Mouse (Mus musculus) midbrain, postnatal 0 days (tissue): ENCODE measurements at regions not wholly inside any gene's neighbourhood (a gene's known extent, or its start where the extent isn't known, plus 50 kb on each side); places are given as distances from the start of the nearest gene placed in this dataset.
A peak's percentile ranks its signal among the peaks of the same experiment; 100 is the strongest.

Experiments
- ATAC-seq: fragments of 200-750 bp; cut with Nextera tagmentation; 2 replicates; pipeline ENCODE4 v1.8.0; 2017; ENCODE audit warnings: moderate number of reproducible peaks, mild to moderate bottlenecking, moderate TSS enrichment, moderate library complexity; ENCODE audit not compliant: low FRiP score
- DNase-seq: peaks from one replicate; pipeline ENCODE4 v3.0.0-alpha.2; 2015; ENCODE audit warnings: low spot score
- H3K27ac ChIP-seq: fragments of 300-500 bp; sonication (generic); 2 replicates; pipeline ENCODE4 v1.5.1; 2014; ENCODE audit warnings: low read depth, mild to moderate bottlenecking, low read length, mixed read lengths
- H3K27me3 ChIP-seq: fragments of 300-500 bp; sonication (generic); 2 replicates; pipeline ENCODE4 v1.6.1; 2014; ENCODE audit warnings: low read length, control low read depth, mixed read lengths; ENCODE audit not compliant: insufficient read depth
- H3K36me3 ChIP-seq: fragments of 300-500 bp; sonication (generic); 2 replicates; pipeline ENCODE4 v1.6.1; 2014; ENCODE audit warnings: low read length, control low read depth, mixed read lengths; ENCODE audit not compliant: insufficient read depth
- H3K4me1 ChIP-seq: fragments of 300-500 bp; sonication (generic); 2 replicates; pipeline ENCODE4 v1.6.1; 2014; ENCODE audit warnings: mild to moderate bottlenecking, control low read depth, antibody characterized with exemption, low read length, mixed read lengths; ENCODE audit not compliant: insufficient read depth
- H3K4me2 ChIP-seq: fragments of 300-500 bp; sonication (generic); 2 replicates; pipeline ENCODE4 v1.6.1; 2014; ENCODE audit warnings: low read depth, mild to moderate bottlenecking, low read length, mixed read lengths; ENCODE audit not compliant: poor library complexity, severe bottlenecking
- H3K4me3 ChIP-seq: fragments of 300-500 bp; sonication (generic); 2 replicates; pipeline ENCODE4 v1.5.1; 2014; ENCODE audit warnings: low read depth, mild to moderate bottlenecking, low read length, moderate library complexity
- H3K9ac ChIP-seq: fragments of 300-500 bp; sonication (generic); replicated peaks from 2 replicates; pipeline ENCODE4 v1.6.1; 2014; ENCODE audit warnings: mild to moderate bottlenecking, low read length, moderate library complexity, mixed read lengths; ENCODE audit not compliant: poor library complexity, severe bottlenecking
- H3K9me3 ChIP-seq: fragments of 300-500 bp; sonication (generic); 2 replicates; pipeline ENCODE4 v1.6.1; 2016; ENCODE audit warnings: low read length, control low read depth
- CTCF ChIP-seq: IDR thresholded peaks from 2 replicates; pipeline ENCODE4 v1.5.1; 2016; ENCODE audit warnings: antibody characterized with exemption, mild to moderate bottlenecking
- WGBS: fragments of 180-500 bp; shearing (Covaris S2); extraction: QIAGEN DNeasy Blood & Tissue Kit; methylation state at CpG from one replicate; pipeline ENCODE4 v1.1.7; 2014; 5-methylcytosine and 5-hydroxymethylcytosine counted together

DNA sequence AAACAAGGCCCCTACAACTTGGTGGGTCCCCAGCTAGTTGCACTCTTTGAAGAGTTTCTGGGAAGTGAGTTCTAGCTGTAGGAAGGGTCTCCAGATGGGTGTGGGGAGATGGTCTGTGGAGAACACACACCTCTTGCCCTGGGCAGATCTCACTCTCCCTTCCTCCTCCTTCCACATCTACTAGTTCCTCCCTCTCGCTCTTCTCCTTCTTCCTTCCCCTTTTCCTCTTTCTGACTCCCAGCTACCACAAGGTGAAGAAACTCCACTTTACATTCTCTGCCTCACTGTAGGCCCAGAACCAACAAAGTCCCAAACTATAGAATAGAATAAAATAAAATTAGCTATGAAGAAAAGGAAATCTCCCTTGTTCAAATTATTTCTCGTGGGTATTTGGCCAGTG lies 311.0 kb upstream of the Ercc4 start:
- DNase-seq (no peak), ATAC-seq (no peak)
- Histone ChIP-seq H3K9me3 (no peaks in the 10 kb centered on the region), H3K4me2 (no peak overlapping the region), H3K27me3 (no peaks in the 10 kb centered on the region), H3K4me1 (no peaks in the 10 kb centered on the region), H3K4me3 (no peak overlapping the region), H3K27ac (no peak overlapping the region), H3K9ac (no peak overlapping the region), H3K36me3 (no peaks in the 10 kb centered on the region)
- TF ChIP-seq CTCF: no peak
- 80% methylated on average over 2 of the region's 2 CpGs for WGBS

DNA sequence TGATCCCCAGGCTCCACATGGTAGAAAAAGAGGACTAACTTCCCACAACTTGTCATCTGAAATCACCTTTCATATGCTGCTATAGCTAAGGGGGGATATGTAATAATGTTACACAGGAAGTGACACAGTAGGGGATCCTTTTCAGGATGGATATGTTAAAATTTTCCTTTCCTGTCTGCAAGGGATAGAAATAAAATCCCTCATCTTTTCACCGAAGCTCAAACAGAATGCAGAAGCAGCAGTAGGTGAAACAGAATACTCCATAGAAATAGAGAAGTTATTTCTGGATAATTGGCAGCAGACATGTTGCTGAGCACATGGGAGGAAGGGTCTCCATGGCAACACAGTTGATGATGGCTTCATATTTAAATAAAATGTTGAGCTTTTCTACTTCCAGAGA lies 309.3 kb upstream of the Ercc4 start:
- 33% methylated on average over 1 of the region's 1 CpGs for WGBS
- H3K27ac ChIP-seq: no peak overlapping the region; the same call in 1 of the 2 replicates
- DNase-seq (peak; percentile 41), ATAC-seq (peak; percentile 73; the same call in 1 of the 2 replicates)
- no peak overlapping the region for H3K4me3 ChIP-seq
- TF ChIP-seq CTCF: no peak
- no peaks in the 10 kb centered on the region for H3K4me1 ChIP-seq
- H3K9ac ChIP-seq: no peak overlapping the region
- no peak overlapping the region for H3K4me2 ChIP-seq
- H3K9me3 ChIP-seq: no peaks in the 10 kb centered on the region
- no peaks in the 10 kb centered on the region for H3K27me3 ChIP-seq
- no peaks in the 10 kb centered on the region for H3K36me3 ChIP-seq

DNA sequence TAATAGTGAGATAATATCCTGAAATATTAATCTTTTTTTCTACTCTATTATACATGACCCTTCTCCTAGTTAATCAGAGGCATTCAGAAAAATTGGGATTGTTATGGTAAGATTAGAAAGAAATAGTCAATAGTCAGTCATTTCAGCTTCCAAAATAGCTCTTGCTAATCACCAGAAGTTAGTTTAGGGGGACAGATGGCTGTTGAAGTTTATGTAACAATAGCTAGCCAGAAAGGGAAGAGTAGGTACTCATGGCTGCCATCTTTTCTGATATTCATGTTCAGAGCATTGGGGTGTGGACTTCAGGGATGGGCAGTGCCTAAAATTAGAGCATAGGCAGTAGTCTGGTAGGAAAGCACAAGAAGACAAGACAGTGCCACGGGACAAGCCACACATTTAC lies 306.8 kb upstream of the Ercc4 start:
- no peak for DNase-seq
- TF ChIP-seq CTCF: no peak
- Histone ChIP-seq H3K9me3 (no peaks in the 10 kb centered on the region), H3K27ac (no peak overlapping the region), H3K4me3 (no peak overlapping the region), H3K4me1 (no peaks in the 10 kb centered on the region), H3K9ac (no peak overlapping the region), H3K27me3 (no peaks in the 10 kb centered on the region), H3K4me2 (no peak overlapping the region), H3K36me3 (no peaks in the 10 kb centered on the region)
- ATAC-seq: no peak
- WGBS: 65% methylated on average over 1 of the region's 1 CpGs

DNA sequence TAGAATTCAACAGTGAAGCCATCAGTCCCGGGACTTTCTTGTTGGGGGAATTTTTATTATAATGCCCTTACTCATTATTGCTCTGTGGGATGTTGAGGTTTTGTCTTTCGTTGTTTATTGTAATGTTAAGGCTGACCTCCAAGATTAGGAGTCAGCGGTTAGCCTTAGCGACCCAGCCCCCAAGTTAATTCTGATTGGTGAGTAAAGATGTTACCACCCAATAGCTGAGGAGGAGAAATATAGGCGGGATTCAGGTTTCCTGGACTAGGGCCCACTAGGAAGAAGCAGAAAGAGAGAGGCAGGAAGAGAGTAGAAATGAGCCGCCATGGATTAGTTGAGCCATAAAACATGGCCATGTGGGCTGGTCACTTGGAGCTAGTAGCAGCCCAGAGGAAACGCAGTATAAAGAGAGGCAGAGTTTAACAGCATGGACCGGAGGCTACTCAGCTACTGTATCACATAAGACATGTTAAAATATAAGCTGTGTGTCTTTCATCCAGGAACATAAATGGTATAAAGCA lies 302.1 kb upstream of the Ercc4 start:
- TF ChIP-seq CTCF: no peak
- Histone ChIP-seq H3K4me2 (no peak overlapping the region), H3K9ac (no peak overlapping the region), H3K27me3 (no peaks in the 10 kb centered on the region), H3K4me3 (no peak overlapping the region), H3K27ac (no peak overlapping the region), H3K36me3 (no peaks in the 10 kb centered on the region), H3K4me1 (no peaks in the 10 kb centered on the region), H3K9me3 (no peaks in the 10 kb centered on the region)
- no peak for ATAC-seq
- no peak for DNase-seq
- 55% methylated on average over 8 of the region's 8 CpGs for WGBS

DNA sequence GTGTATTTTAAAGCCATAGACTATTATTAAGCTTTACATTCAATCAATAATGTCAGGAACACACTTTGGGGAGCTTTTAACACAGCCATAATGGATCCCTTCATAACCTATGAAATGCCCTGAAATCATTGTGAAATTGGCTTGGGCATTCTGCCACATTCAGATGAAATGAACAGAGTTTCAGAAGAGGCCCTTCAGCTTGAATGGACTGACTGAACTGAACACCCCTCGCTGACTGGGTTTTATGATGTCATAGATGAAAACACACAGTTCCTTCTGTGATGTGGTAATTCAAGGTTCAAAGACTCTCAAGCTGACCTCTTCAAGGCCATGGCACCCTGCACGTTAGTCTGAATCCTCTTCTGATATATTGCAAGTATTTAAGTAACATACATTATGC lies 298.4 kb upstream of the Ercc4 start:
- H3K27me3 ChIP-seq: no peaks in the 10 kb centered on the region
- no peak for TF ChIP-seq CTCF
- no peak for ATAC-seq
- DNase-seq: peak; percentile 16
- no peak overlapping the region for H3K4me3 ChIP-seq
- H3K4me1 ChIP-seq: no peaks in the 10 kb centered on the region
- no peaks in the 10 kb centered on the region for H3K36me3 ChIP-seq
- no peak overlapping the region for H3K4me2 ChIP-seq
- no peak overlapping the region for H3K9ac ChIP-seq
- no peak overlapping the region for H3K27ac ChIP-seq
- H3K9me3 ChIP-seq: no peaks in the 10 kb centered on the region
- WGBS: 59% methylated on average over 2 of the region's 2 CpGs

DNA sequence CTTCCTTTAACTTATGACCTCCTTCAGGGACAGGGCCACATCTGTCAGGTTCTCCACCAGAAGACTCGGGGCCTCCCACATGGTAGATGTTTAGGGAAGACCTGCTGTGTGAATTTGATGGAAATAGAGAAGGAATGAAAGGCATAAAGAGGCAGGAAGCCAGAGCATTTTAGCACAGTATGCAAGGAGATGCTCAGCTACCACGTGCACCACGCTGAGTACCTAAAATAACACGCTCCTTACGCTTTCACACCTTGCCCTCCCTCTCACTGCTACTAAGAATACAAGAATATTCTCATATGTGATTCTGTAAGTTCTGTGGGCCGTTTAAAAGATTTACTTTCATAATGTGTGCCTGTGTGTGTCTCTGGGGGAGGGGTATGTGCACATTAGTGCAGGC lies 284.8 kb upstream of the Ercc4 start:
- no peaks in the 10 kb centered on the region for H3K36me3 ChIP-seq
- H3K4me2 ChIP-seq: no peak overlapping the region
- DNase-seq (no peak), ATAC-seq (no peak)
- no peaks in the 10 kb centered on the region for H3K27me3 ChIP-seq
- WGBS: 86% methylated on average over 6 of the region's 6 CpGs
- no peaks in the 10 kb centered on the region for H3K9me3 ChIP-seq
- TF ChIP-seq CTCF: no peak
- H3K27ac ChIP-seq: no peak overlapping the region
- H3K4me3 ChIP-seq: no peak overlapping the region
- no peaks in the 10 kb centered on the region for H3K4me1 ChIP-seq
- no peak overlapping the region for H3K9ac ChIP-seq
